In genomic region chr13:45454641-45455040, GRCm38 (mm10) we compare ENCODE assay signal across 9 mouse cellular contexts. TPM values are rescaled to one million over a fixed set of nuclear protein-coding genes. Genes with fewer than 3 reads are reported as not detected.
DNase-seq lines count a peak whose midpoint lies in the region; ATAC-seq lines count a peak whose summit lies in the region.
"Had no signal": no experiment of that assay in that cellular context is flagged by ENCODE, and none has a peak within 500 bp of the region (broad histone marks: within the 10 kb centered on the region; RNA-seq: fewer than 3 reads in every experiment).

No protein-coding gene starts in this region.

- no peak overlapping the region for H3K4me2 ChIP-seq in embryonic facial prominence, embryonic 11.5 days (ENCODE audit: low read depth, low read length)
- H3K4me2 ChIP-seq in intestine, embryonic 14.5 days (ENCODE audit: low read length) = peak overlapping the region; percentile 20; the same call in 1 of the 2 replicates

- H3K4me1 ChIP-seq in embryonic facial prominence, embryonic 11.5 days (ENCODE audit: control insufficient read depth, insufficient read depth, low read length) = peaks cover 7% of the 10 kb centered on the region; the same call in 1 of the 2 replicates
- H3K4me1 ChIP-seq in intestine, embryonic 14.5 days (replicated peaks; ENCODE audit: control insufficient read depth, insufficient read depth, low read length) = peaks cover 31% of the 10 kb centered on the region

- peak; percentile 32 to 54 for DNase-seq in heart, adult 18-20 months
- DNase-seq in heart, postnatal 36 days = no peak
- peak; percentile 58 for DNase-seq in embryonic facial prominence, embryonic 11.5 days (ENCODE audit: low spot score)
- DNase-seq in intestine, embryonic 14.5 days (ENCODE audit: low spot score) = peak; percentile 62
- peak; percentile 19 for DNase-seq in lung, postnatal 36 days
- no peak for DNase-seq in frontal cortex, postnatal 36 days (ENCODE audit: low spot score in 2 of 2)
- DNase-seq in ovary, postnatal 14 days (ENCODE audit: low spot score) = no peak
- DNase-seq in ovary, postnatal 10 days (ENCODE audit: low spot score) = no peak

- no peak overlapping the region for H3K9ac ChIP-seq in embryonic facial prominence, embryonic 11.5 days (replicated peaks; ENCODE audit: low read length)
- H3K9ac ChIP-seq in intestine, embryonic 14.5 days (ENCODE audit: low read length) = no peak overlapping the region
- H3K9ac ChIP-seq: midbrain, embryonic 12.5 days had no signal

- WGBS in embryonic facial prominence, embryonic 11.5 days = 21% methylated on average over 4 of the region's 4 CpGs
- WGBS in intestine, embryonic 14.5 days = 2% methylated on average over 4 of the region's 4 CpGs

- no peaks in the 10 kb centered on the region for H3K27me3 ChIP-seq in embryonic facial prominence, embryonic 11.5 days (ENCODE audit: control insufficient read depth, insufficient read depth, low read length)
- no peaks in the 10 kb centered on the region for H3K27me3 ChIP-seq in intestine, embryonic 14.5 days (replicated peaks; ENCODE audit: control insufficient read depth, insufficient read depth, low read length)
- H3K27me3 ChIP-seq: midbrain, embryonic 12.5 days had no signal

- H3K9me3 ChIP-seq in embryonic facial prominence, embryonic 11.5 days (replicated peaks; ENCODE audit: control insufficient read depth, low read length) = no peaks in the 10 kb centered on the region
- no peaks in the 10 kb centered on the region for H3K9me3 ChIP-seq in intestine, embryonic 14.5 days (ENCODE audit: control insufficient read depth, low read length)
- H3K9me3 ChIP-seq: midbrain, embryonic 12.5 days had no signal

- H3K36me3 ChIP-seq in embryonic facial prominence, embryonic 11.5 days (replicated peaks; ENCODE audit: control insufficient read depth, insufficient read depth, low read depth, low read length) = no peaks in the 10 kb centered on the region
- no peaks in the 10 kb centered on the region for H3K36me3 ChIP-seq in intestine, embryonic 14.5 days (ENCODE audit: control insufficient read depth, insufficient read depth, low read length)
- H3K36me3 ChIP-seq: midbrain, embryonic 12.5 days had no signal

- 0 out of 2 replicates have a peak, but pooled peaks have one; percentile 29 for ATAC-seq in embryonic facial prominence, embryonic 11.5 days (replicated peaks; ENCODE audit: insufficient number of reproducible peaks, low FRiP score, low TSS enrichment, low read depth)
- ATAC-seq in intestine, embryonic 14.5 days (replicated peaks; ENCODE audit: low FRiP score, low TSS enrichment, low read depth) = peak; percentile 52

- no peak overlapping the region for H3K4me3 ChIP-seq in embryonic facial prominence, embryonic 11.5 days (ENCODE audit: low read depth, low read length)
- no peak overlapping the region for H3K4me3 ChIP-seq in intestine, embryonic 14.5 days (ENCODE audit: low read depth, low read length)
- H3K4me3 ChIP-seq: midbrain, embryonic 12.5 days had no signal

- H3K27ac ChIP-seq in embryonic facial prominence, embryonic 11.5 days (replicated peaks; ENCODE audit: low read depth, low read length) = no peak overlapping the region; the same call in 1 of the 2 replicates
- H3K27ac ChIP-seq in intestine, embryonic 14.5 days (ENCODE audit: low read depth) = peak overlapping the region; percentile 80

- intact Hi-C loops in heart, postnatal 36 days (cut with DNase I) = loop anchor here (2.0 to 5.0 kb wide), 2 partner anchors 22 to 182 kb away; no protein-coding TSS in a partner anchor

RNA-seq across cellular contexts. Expression of gene Gmpr, which starts 52.6 kb away (rescaled TPM):
- total RNA-seq in heart, adult 18-20 months (2021) = 100 to 1,000 TPM; 149 to 156 TPM
- 100 to 1,000 TPM; 174 to 188 TPM for total RNA-seq in heart, postnatal 36 days (2021)
- polyA plus RNA-seq in embryonic facial prominence, embryonic 11.5 days (2014; fragmentation: Nextera tagmentation; extraction: Ambion mirVana) = 21.9 and 23.0 TPM in 2 replicates
- polyA plus RNA-seq in intestine, embryonic 14.5 days (2014; fragmentation: Nextera tagmentation; extraction: Ambion mirVana) = 33.6 and 35.9 TPM in 2 replicates

Comparison
In these comparisons a context has a peak if more than half of its experiments do, and no peak if none do; other contexts are left out.
1. DNase-seq: peak in heart, adult 18-20 months (2 of 2), embryonic facial prominence, embryonic 11.5 days (single experiment), intestine, embryonic 14.5 days (single experiment) and lung, postnatal 36 days (single experiment); none in heart, postnatal 36 days (0 of 2), frontal cortex, postnatal 36 days (0 of 2), ovary, postnatal 14 days (single experiment) and ovary, postnatal 10 days (single experiment).